Mouse (Mus musculus): ENCODE results near the gene Matk. TPM values are rescaled to one million over a fixed set of nuclear protein-coding genes. Genes with fewer than 3 reads are reported as not detected.
A peak's percentile ranks its signal among the peaks of the same experiment; 100 is the strongest.

Gene Matk
- polyA plus RNA-seq, 1 experiment from 2014 or later: 67.9 TPM

GRCm38 (mm10) chr10:81268643-81269412, 16.1 kb downstream of the Matk start:
- no peak for ATAC-seq
- no peaks in the 10 kb centered on the region for H3K9me3 ChIP-seq (replicated peaks; ENCODE audit: control insufficient read depth, low read length, poor library complexity, severe bottlenecking)
- peak overlapping the region; percentile 83 for H3K9ac ChIP-seq (ENCODE audit: low read depth, low read length)
- WGBS: 76% methylated on average over 15 of the region's 16 CpGs
- H3K4me3 ChIP-seq (ENCODE audit: low read depth, low read length): peak overlapping the region; percentile 68
- H3K4me1 ChIP-seq (ENCODE audit: control insufficient read depth, insufficient read depth, low read length): peaks cover 14% of the 10 kb centered on the region
- H3K27ac ChIP-seq (ENCODE audit: low read length): no peak overlapping the region
- peak overlapping the region; percentile 86 for H3K4me2 ChIP-seq (ENCODE audit: low read length)
- H3K27me3 ChIP-seq (ENCODE audit: control insufficient read depth, insufficient read depth, low read depth, low read length): no peaks in the 10 kb centered on the region
- H3K36me3 ChIP-seq (ENCODE audit: control insufficient read depth, insufficient read depth, low read length): peaks cover 14% of the 10 kb centered on the region

GRCm38 (mm10) chr10:81272356-81272755, 19.6 kb downstream of the Matk start:
- no peak overlapping the region for H3K27ac ChIP-seq (ENCODE audit: low read length)
- peaks cover 8% of the 10 kb centered on the region for H3K4me1 ChIP-seq (ENCODE audit: control insufficient read depth, insufficient read depth, low read length)
- no peak overlapping the region for H3K4me3 ChIP-seq (ENCODE audit: low read depth, low read length)
- ATAC-seq: no peak
- WGBS: 94% methylated on average over 21 of the region's 21 CpGs
- H3K36me3 ChIP-seq (ENCODE audit: control insufficient read depth, insufficient read depth, low read length): peaks cover 10% of the 10 kb centered on the region
- H3K27me3 ChIP-seq (ENCODE audit: control insufficient read depth, insufficient read depth, low read depth, low read length): no peaks in the 10 kb centered on the region
- no peak overlapping the region for H3K9ac ChIP-seq (ENCODE audit: low read depth, low read length)
- no peak overlapping the region for H3K4me2 ChIP-seq (ENCODE audit: low read length)
- no peaks in the 10 kb centered on the region for H3K9me3 ChIP-seq (replicated peaks; ENCODE audit: control insufficient read depth, low read length, poor library complexity, severe bottlenecking)

GRCm38 (mm10) chr10:81273842-81274241, 21.1 kb downstream of the Matk start:
- H3K4me2 ChIP-seq (ENCODE audit: low read length): no peak overlapping the region
- WGBS: 94% methylated on average over 19 of the region's 19 CpGs
- peaks cover 10% of the 10 kb centered on the region for H3K36me3 ChIP-seq (ENCODE audit: control insufficient read depth, insufficient read depth, low read length)
- ATAC-seq: no peak
- H3K4me3 ChIP-seq (ENCODE audit: low read depth, low read length): no peak overlapping the region
- H3K27me3 ChIP-seq (ENCODE audit: control insufficient read depth, insufficient read depth, low read depth, low read length): no peaks in the 10 kb centered on the region
- H3K4me1 ChIP-seq (ENCODE audit: control insufficient read depth, insufficient read depth, low read length): peaks cover 1% of the 10 kb centered on the region
- H3K27ac ChIP-seq (ENCODE audit: low read length): no peak overlapping the region
- H3K9ac ChIP-seq (ENCODE audit: low read depth, low read length): no peak overlapping the region
- H3K9me3 ChIP-seq (replicated peaks; ENCODE audit: control insufficient read depth, low read length, poor library complexity, severe bottlenecking): no peaks in the 10 kb centered on the region

GRCm38 (mm10) chr10:81277676-81278075, 24.9 kb downstream of the Matk start:
- Histone ChIP-seq H3K4me3 (ENCODE audit: low read depth, low read length) (no peak overlapping the region), H3K27ac (ENCODE audit: low read length) (no peak overlapping the region), H3K9ac (ENCODE audit: low read depth, low read length) (no peak overlapping the region), H3K4me1 (ENCODE audit: control insufficient read depth, insufficient read depth, low read length) (no peaks in the 10 kb centered on the region), H3K9me3 (replicated peaks; ENCODE audit: control insufficient read depth, low read length, poor library complexity, severe bottlenecking) (no peaks in the 10 kb centered on the region), H3K36me3 (ENCODE audit: control insufficient read depth, insufficient read depth, low read length) (peaks cover 3% of the 10 kb centered on the region), H3K27me3 (ENCODE audit: control insufficient read depth, insufficient read depth, low read depth, low read length) (no peaks in the 10 kb centered on the region), H3K4me2 (ENCODE audit: low read length) (no peak overlapping the region)
- ATAC-seq: no peak
- WGBS: 79% methylated on average over 22 of the region's 22 CpGs

- ATAC-seq: no peak
- WGBS: 47% methylated on average over 10 of the region's 10 CpGs
- Histone ChIP-seq H3K27ac (ENCODE audit: low read length) (no peak overlapping the region), H3K27me3 (ENCODE audit: control insufficient read depth, insufficient read depth, low read depth, low read length) (peaks cover 3% of the 10 kb centered on the region; the same call in 1 of the 2 replicates), H3K36me3 (ENCODE audit: control insufficient read depth, insufficient read depth, low read length) (no peaks in the 10 kb centered on the region), H3K4me2 (ENCODE audit: low read length) (no peak overlapping the region), H3K4me3 (ENCODE audit: low read depth, low read length) (no peak overlapping the region), H3K4me1 (ENCODE audit: control insufficient read depth, insufficient read depth, low read length) (no peaks in the 10 kb centered on the region), H3K9me3 (replicated peaks; ENCODE audit: control insufficient read depth, low read length, poor library complexity, severe bottlenecking) (no peaks in the 10 kb centered on the region), H3K9ac (ENCODE audit: low read depth, low read length) (no peak overlapping the region)
Measured at GRCm38 (mm10) chr10:81279496-81279895, 26.8 kb downstream of the Matk start.

- Histone ChIP-seq H3K4me1 (ENCODE audit: control insufficient read depth, insufficient read depth, low read length) (peaks cover 7% of the 10 kb centered on the region; the same call in 1 of the 2 replicates), H3K36me3 (ENCODE audit: control insufficient read depth, insufficient read depth, low read length) (no peaks in the 10 kb centered on the region), H3K27me3 (ENCODE audit: control insufficient read depth, insufficient read depth, low read depth, low read length) (peaks cover 15% of the 10 kb centered on the region), H3K9me3 (replicated peaks; ENCODE audit: control insufficient read depth, low read length, poor library complexity, severe bottlenecking) (no peaks in the 10 kb centered on the region), H3K27ac (ENCODE audit: low read length) (no peak overlapping the region), H3K4me3 (ENCODE audit: low read depth, low read length) (no peak overlapping the region), H3K9ac (ENCODE audit: low read depth, low read length) (no peak overlapping the region), H3K4me2 (ENCODE audit: low read length) (no peak overlapping the region)
- WGBS: 51% methylated on average over 6 of the region's 6 CpGs
- ATAC-seq: no peak
Measured at GRCm38 (mm10) chr10:81284189-81284588, 31.5 kb downstream of the Matk start.

- H3K4me1 ChIP-seq (ENCODE audit: control insufficient read depth, insufficient read depth, low read length): peaks cover 7% of the 10 kb centered on the region; the same call in 1 of the 2 replicates
- H3K27ac ChIP-seq (ENCODE audit: low read length): no peak overlapping the region
- peak overlapping the region; percentile 76; the same call in 1 of the 2 replicates for H3K9ac ChIP-seq (ENCODE audit: low read depth, low read length)
- 14% methylated on average over 17 of the region's 17 CpGs for WGBS
- peak overlapping the region; percentile 86; the same call in 1 of the 2 replicates for H3K4me2 ChIP-seq (ENCODE audit: low read length)
- no peaks in the 10 kb centered on the region for H3K36me3 ChIP-seq (ENCODE audit: control insufficient read depth, insufficient read depth, low read length)
- no peak for ATAC-seq
- H3K27me3 ChIP-seq (ENCODE audit: control insufficient read depth, insufficient read depth, low read depth, low read length): peaks cover 15% of the 10 kb centered on the region
- no peaks in the 10 kb centered on the region for H3K9me3 ChIP-seq (replicated peaks; ENCODE audit: control insufficient read depth, low read length, poor library complexity, severe bottlenecking)
- H3K4me3 ChIP-seq (ENCODE audit: low read depth, low read length): 0 out of 2 replicates have a peak overlapping the region, but pooled peaks have one; percentile 52
Measured at GRCm38 (mm10) chr10:81284719-81285118, 32.0 kb downstream of the Matk start.

GRCm38 (mm10) chr10:81285694-81286450, 33.1 kb downstream of the Matk start:
- Histone ChIP-seq H3K4me1 (ENCODE audit: control insufficient read depth, insufficient read depth, low read length) (peaks cover 7% of the 10 kb centered on the region; the same call in 1 of the 2 replicates), H3K4me3 (ENCODE audit: low read depth, low read length) (peak overlapping the region; percentile 52), H3K36me3 (ENCODE audit: control insufficient read depth, insufficient read depth, low read length) (no peaks in the 10 kb centered on the region), H3K9me3 (replicated peaks; ENCODE audit: control insufficient read depth, low read length, poor library complexity, severe bottlenecking) (no peaks in the 10 kb centered on the region), H3K9ac (ENCODE audit: low read depth, low read length) (peak overlapping the region; percentile 76), H3K27me3 (ENCODE audit: control insufficient read depth, insufficient read depth, low read depth, low read length) (peaks cover 24% of the 10 kb centered on the region), H3K4me2 (ENCODE audit: low read length) (peak overlapping the region; percentile 86), H3K27ac (ENCODE audit: low read length) (0 out of 2 replicates have a peak overlapping the region, but pooled peaks have one; percentile 12)
- peak; percentile 66 for ATAC-seq
- WGBS: 2% methylated on average over 54 of the region's 54 CpGs

GRCm38 (mm10) chr10:81286586-81286985, 33.9 kb downstream of the Matk start:
- 50% methylated on average over 6 of the region's 6 CpGs for WGBS
- no peak overlapping the region for H3K27ac ChIP-seq (ENCODE audit: low read length)
- no peak overlapping the region for H3K4me2 ChIP-seq (ENCODE audit: low read length)
- H3K27me3 ChIP-seq (ENCODE audit: control insufficient read depth, insufficient read depth, low read depth, low read length): peaks cover 28% of the 10 kb centered on the region
- H3K9ac ChIP-seq (ENCODE audit: low read depth, low read length): no peak overlapping the region
- H3K36me3 ChIP-seq (ENCODE audit: control insufficient read depth, insufficient read depth, low read length): no peaks in the 10 kb centered on the region
- H3K9me3 ChIP-seq (replicated peaks; ENCODE audit: control insufficient read depth, low read length, poor library complexity, severe bottlenecking): no peaks in the 10 kb centered on the region
- no peak overlapping the region for H3K4me3 ChIP-seq (ENCODE audit: low read depth, low read length)
- no peak for ATAC-seq
- H3K4me1 ChIP-seq (ENCODE audit: control insufficient read depth, insufficient read depth, low read length): peaks cover 7% of the 10 kb centered on the region; the same call in 1 of the 2 replicates

Data from midbrain, embryonic 16.5 days (tissue).